Mouse (Mus musculus) cerebellum, postnatal 4 days (tissue): ENCODE measurements around the gene Ttll3.

ENCODE experiments used
- DNase-seq, 2 experiments: peaks; one replicate each; pipeline ENCODE4 v3.0.0; 2022; ENCODE audit warnings: low spot score in 2 of 2, mixed read lengths in 1 of 2

The Ttll3 gene

DNA sequence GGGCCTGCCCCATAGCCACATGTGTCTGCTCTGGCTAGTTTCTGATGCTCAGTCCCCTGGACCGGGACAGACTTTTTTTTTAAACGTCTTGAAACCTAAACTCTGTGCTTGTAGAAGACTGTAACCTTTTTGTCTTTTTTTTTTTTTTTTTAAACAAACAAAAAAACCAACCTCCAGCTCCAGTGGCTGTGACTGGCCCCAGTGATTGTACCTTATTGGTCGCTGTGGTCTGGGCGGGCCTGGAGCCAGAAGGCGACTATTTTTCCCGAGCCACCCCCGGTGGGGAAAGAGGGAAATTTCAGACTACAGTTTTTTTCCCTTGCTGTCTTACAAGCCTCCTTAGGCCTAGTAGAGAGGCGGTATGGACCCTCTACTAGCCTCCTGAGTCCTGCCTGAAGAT, at the start of gene Ttll3:
Ttll3 (plus strand) TSS at position 301 of the 400 bp plus-strand sequence.
- no peak for DNase-seq

DNA sequence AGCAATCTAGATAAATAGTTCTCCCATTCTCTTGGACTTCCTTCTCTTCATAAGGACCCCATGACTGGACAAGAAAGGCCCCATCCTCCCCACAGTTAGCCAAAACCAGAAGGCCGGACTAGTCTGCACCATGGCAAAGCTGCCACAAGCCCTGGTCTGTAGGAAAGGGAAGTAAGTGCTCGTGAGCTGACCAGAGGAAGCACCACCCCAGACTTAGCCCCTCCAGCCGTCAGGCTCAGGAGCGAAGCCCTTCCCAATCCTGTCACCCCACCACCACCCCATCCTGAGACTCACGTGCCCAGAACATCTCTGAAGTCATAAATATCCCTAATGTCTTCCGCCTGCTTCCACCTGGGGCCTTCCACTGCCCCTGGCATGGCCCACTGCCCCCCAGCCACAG, 47.5 kb upstream of the Ttll3 start:
- DNase-seq = no peak

DNA sequence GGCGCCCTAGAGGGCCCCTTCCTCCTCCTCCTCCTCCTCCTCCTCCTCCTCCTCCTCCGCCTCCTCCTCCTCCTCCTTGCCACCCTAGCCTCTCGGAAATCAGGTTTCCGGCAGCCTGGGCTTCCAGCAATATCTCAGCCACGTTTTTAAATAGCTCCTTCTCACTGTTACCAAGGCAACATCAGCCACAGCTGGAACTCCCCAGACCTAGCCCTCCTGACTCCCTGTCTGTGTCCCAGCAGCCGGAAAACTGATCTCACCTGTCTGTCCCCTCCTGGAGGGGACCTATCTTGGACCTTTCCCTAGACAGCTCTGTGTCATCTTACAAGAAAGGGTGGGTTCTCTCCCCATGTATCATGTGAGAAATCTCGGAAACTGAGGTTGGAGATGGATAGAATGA, 46.8 kb upstream of the Ttll3 start:
- DNase-seq = no peak

DNA sequence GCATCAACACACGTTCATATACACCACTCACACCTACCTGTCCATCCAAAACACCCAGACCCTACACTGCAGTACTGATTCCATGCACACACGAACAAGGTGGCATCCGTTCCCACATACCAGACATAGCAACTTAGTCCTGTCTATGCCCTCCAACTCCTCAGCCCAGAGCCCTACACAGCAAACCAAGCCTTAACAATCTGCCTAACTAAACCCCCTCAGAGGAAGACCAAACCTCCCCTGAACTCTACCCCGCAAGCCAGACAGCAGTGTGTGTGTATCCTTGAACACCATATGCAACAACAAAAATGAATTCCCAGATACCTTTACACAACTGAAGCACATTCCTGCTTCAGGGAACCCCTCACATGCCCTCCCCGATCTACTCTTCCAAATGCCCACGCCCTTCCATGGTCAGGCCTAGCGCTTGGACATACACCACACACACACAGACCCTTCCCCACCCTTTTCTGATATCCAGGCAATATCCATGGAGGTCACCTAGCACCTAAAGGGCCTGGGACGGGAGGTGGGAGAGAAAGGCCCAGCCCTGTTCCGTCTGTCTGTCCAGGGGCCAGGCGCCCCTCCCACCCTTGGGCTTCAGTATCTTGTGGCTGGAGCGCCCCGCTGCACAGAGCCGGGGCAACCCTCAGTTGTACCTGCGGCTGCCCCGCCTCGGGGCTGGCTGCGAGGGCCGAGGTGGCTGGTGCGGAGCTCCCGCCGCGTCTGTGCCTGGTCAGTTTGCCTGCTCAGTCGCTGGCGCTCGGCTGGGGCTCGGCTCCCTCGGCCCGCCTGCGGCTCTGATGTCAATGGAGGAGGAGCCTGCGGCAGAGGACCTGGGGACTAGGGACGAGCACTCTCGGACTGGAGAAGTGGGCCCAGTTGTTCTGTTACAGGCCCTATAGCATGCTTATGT, 45.6 kb upstream of the Ttll3 start, which contains the start of gene Camk1:
Camk1 (minus strand) TSS at position 808 of the 916 bp plus-strand sequence.
- peak; percentile 43 to 54 for DNase-seq

DNA sequence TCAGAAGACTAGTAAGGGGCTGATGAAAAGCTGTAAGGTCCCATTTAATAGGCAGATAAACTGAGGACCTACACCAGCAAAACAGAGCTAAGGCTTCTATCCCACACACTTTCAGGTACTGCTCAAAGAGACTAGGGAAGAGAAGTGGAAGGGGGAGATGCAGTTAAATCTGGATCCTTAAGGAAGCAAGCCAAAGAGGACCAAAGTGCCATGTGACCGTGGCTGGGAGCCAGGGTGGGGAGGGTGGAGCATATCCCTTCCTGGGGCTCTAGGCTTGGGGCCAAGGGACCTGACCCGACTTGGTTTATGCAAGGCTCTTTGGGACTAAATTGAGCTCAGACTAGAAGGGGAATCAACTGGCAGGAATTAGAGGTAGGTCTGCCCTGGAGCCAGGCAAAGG, 44.7 kb upstream of the Ttll3 start:
- peak in 1 of 2 experiments; percentile 48 for DNase-seq

DNA sequence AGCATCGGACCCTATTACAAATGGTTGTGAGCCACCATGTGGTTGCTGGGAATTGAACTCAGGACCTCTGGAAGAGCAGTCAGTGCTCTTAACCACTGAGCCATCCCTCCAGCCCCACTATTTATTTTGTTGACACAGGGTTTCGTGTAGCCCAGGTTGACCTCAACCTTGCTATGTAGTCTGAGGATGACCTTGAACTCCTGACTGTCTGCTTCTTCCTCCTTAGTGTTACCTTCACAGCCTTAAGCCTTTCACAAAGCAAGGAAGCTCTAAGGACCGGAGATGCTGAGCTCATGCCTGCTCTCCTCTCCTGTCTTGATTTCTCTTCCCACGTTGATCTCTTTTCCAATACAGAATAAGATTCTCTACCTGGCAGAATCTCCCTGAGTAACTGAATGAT, 42.2 kb upstream of the Ttll3 start:
- no peak for DNase-seq

DNA sequence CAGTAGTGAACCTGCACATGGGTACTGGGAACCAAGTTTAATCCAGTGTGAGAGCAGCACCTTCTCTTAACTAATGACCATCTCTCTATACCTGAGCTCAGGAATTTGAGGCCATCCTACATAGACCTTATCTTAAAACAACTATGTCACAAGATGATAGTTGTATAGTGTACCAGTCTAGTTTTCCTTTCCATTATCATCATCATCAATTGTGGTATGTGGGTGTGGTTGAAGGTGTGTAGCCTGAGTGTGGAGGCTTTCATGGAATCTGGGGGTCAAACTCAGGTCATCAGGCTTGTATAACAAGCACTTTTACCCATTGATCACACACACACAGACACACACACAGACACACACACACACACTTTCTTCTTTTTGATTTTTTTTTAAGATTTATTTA, 38.5 kb upstream of the Ttll3 start:
- no peak for DNase-seq

GRCm38 (mm10) chr6:113351161-113351560, 37.9 kb upstream of the Ttll3 start:
- no peak for DNase-seq

GRCm38 (mm10) chr6:113351653-113352052, 37.4 kb upstream of the Ttll3 start:
- DNase-seq = no peak

- no peak for DNase-seq
Observed at GRCm38 (mm10) chr6:113352820-113353219, 36.2 kb upstream of the Ttll3 start.

GRCm38 (mm10) chr6:113353696-113354095, 35.4 kb upstream of the Ttll3 start:
- no peak for DNase-seq

DNA sequence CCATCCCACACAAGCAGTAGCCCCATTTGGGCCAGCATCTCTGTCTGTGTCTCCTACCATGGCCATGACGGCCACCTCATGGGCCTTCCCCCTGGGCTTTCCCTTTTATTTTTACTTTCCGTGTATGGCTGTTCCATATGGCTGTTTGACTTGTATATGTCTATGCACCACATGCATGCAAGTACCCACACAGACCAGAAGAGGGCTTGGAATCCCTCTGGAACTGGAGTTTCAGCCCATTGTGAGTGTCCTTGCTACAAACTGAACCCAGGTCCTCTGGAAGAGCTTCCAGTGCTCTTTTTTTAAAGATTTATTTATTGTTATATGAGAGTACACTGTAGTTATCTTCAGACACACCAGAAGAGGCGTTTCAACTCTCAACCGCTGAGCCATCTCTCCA, 27.6 kb upstream of the Ttll3 start:
- DNase-seq = no peak

DNA sequence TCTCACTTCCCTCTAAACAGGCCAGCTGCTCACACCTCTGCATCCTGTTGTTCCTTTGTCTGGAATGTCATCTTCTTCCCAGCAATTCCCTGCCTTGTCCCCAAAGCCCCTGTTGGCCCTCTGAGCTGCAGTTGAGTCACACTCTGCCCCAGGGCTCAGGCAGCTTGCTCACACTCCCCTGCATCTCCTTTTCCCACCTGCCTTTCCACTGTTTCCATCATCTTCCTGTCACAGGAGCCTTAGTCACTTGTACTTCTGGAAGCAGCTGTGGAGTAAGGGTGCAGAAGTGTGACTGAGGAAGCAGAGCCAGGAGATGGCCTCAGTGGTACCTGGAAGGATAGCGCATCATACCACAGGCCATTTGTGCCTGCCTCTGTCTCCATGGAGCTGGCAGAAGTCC, 26.8 kb upstream of the Ttll3 start:
- DNase-seq = no peak

DNA sequence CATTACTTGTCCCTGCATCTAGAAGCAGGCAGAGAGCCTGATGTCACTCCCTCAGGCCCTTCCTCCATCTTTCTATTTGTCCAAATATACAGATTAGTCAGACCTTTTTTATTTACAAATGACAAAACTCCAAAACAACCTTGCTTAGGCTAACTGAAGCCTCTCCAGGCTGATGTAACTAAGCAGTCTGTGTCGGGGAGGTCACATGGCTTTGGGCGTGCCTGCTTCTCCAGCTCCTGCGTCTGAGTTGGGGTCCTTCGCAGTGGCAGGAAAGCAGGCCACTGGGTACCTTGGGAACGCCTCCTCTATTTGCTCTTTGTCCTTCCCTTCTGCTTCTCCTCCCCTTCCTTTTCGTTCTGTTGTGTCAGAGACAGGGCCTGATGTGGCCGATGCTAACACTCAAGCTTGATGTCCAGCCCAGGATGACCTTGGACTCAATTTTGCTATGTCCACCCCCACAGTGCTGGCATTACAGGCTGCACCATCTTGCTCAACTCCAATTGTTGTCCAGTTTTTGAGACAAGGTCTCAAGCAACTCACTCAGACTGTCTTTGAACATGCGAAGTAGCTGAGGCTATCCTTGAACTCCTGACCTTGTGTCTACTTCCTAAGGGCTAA, 24.4 kb upstream of the Ttll3 start:
- DNase-seq = no peak

GRCm38 (mm10) chr6:113366639-113367038, 22.4 kb upstream of the Ttll3 start:
- no peak for DNase-seq

- DNase-seq = no peak
Observed at GRCm38 (mm10) chr6:113367574-113367973, 21.5 kb upstream of the Ttll3 start.

DNA sequence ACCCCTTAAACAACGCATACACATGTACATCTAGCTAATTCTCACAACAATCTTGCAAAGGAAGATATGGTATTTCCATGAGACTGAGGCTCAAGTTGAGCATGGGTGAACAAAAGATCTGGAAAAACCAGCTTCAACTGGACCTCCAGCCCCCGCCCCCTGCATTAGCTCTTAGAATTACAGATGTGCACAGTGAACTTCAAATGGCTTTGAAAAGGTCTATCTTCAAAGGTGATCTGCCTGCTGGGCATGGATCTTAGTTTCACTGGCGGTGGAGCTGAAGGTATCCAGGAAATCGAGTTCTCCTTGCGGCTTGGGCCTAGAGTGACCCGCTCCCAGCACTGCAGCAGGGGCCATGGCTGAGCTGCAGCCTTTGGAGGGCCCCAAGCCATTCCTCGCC, 20.9 kb upstream of the Ttll3 start:
- DNase-seq = no peak

- DNase-seq = no peak
Observed at GRCm38 (mm10) chr6:113368577-113368976, 20.5 kb upstream of the Ttll3 start.

DNA sequence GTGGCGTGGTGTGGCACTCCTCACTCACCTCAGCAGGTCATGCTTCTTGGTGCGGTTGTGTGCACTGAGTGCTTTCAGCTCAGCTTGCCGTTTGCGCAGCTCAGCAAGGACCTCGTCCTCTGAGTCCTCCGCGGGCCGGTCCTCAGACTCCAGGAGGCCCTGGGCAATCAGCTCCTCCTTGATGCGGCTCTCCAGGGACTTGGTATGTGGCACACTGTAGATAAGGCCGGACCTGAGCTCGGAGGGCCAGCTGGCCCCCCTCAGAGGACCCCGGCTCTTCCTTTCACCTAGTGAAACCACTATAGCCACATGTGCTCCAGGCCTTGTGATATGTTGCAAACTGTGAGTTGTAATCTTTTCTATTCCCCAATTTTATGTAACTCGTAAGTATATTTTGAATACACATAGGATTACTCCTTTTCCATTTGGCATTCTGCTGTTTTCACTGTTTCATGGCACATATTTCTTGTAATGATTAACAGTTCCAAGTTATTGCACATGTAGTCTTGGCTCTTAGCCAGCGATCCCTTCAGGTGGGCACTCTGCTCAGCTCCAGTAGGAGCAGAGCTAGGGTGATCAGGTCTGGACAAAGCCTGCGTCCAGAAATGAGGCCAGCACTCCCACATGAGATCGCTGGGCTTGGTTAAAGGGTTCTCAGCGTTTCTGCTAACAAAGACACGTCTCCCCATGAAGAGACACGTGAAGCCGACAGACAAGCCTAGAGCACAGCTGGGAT, 18.7 kb upstream of the Ttll3 start:
- DNase-seq = no peak

DNA sequence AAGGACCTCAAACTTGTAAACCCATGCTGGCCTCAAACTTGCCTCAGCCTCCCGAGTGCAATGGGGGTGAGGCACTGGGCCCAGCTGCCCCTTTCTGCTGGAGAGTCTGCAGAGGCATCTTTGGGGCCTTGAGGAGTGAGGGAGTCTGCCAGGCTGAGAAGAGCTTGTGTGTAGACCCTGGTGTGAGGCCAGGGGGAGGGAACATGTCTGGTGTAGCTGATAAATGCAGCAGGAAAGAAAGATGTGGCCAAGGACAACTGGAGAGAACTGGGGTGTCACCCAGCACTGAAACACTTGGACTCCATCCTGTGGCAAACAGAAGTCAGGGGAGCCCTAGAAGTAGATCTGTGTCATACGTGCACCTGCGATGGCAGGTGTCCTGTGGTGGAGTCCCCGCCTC, 15.6 kb upstream of the Ttll3 start:
- no peak for DNase-seq

DNA sequence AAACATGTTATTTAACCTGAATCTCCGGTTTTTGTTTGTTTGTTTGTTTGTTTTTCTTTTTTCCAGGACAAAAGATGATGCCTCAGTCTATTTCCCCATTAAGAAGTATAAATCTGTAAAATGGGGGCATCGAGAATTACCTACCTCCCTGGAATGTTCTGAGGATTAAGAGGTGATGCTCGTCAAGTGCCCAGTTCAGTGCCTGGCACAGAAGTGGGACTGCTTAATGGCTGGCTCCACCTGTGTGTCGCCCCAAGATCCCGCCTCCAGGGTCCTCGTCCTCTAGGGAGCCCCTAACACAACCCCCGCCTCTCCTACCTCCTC, 11.9 kb upstream of the Ttll3 start:
- DNase-seq = no peak

DNA sequence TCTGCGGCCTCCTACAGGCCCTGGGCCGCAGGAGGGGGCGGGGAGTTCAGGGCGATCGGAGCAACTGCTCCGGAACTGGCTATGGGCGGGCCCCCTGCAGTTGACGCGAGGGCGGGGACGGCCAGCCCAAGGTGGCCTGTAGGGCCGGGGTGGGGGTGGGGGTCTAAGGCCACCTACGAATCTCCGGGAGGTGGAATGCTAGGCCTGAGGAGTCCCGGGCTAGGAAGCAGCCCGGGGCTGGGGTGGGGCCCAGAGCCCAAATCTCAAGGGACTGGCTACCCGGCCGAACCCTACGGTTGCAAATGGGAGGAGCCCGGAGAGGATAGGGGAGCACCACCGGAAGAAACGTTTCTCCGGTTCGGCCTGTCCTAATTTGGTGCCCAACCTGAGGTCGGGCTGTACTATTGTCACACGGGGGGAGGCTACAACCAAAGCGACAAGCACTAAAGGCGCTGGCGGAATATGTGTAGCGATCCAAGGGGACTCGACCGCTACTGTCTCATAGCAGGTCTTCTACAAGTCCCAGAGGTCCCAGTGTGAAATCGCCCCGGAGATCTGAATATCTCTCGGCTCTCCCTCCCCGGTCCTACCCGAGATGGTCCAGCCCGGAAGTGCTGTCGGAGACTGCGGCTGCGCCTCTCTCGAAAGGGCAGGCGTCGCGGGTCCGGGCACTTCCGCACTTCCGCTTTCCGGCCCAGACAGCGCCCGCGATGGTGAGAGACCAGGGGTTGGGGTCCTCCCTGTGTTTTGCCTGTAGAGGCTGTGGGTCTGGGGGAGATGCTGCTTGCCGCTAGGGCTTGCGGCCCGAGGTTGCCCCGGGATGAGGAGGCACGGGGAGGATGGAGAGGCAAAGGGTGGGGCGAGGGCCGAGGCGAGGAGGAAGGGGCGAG, 11.3 kb upstream of the Ttll3 start, which contains the start of the genes Tada3 and Arpc4:
Tada3 (minus strand) TSS at position 388 of the 890 bp plus-strand sequence.
Arpc4 (plus strand) TSS at position 620 of the 890 bp plus-strand sequence.
- peak; percentile 81 to 87 for DNase-seq
